Mouse (Mus musculus) kidney, postnatal 0 days (tissue): ENCODE measurements around the gene Kcnk7. TPM values are rescaled to one million over a fixed set of nuclear protein-coding genes. Genes with fewer than 3 reads are reported as not detected.

Source experiments
- ATAC-seq: fragments of 200-750 bp; cut with Nextera tagmentation; replicated peaks from 2 replicates; pipeline ENCODE4 v1.8.0; 2017; ENCODE audit warnings: low read depth, moderate number of reproducible peaks, moderate TSS enrichment, moderate library complexity; ENCODE audit not compliant: low FRiP score
- DNase-seq: peaks from one replicate; pipeline ENCODE4 v3.0.0-alpha.2; 2016; ENCODE audit warnings: low spot score
- H3K27ac ChIP-seq: fragments of 300-500 bp; sonication (generic); 2 replicates; pipeline ENCODE4 v1.5.1; 2014; ENCODE audit warnings: mild to moderate bottlenecking
- H3K27me3 ChIP-seq: fragments of 300-500 bp; sonication (generic); 2 replicates; pipeline ENCODE4 v1.6.1; 2014; ENCODE audit warnings: low read length, mixed read lengths; ENCODE audit not compliant: insufficient read depth
- H3K36me3 ChIP-seq: fragments of 300-500 bp; sonication (generic); 2 replicates; pipeline ENCODE4 v1.6.1; 2014; ENCODE audit warnings: low read length, mixed read lengths; ENCODE audit not compliant: insufficient read depth
- H3K4me1 ChIP-seq: fragments of 300-500 bp; sonication (generic); replicated peaks from 2 replicates; pipeline ENCODE4 v1.6.1; 2014; ENCODE audit warnings: antibody characterized with exemption, low read length, mixed read lengths; ENCODE audit not compliant: insufficient read depth
- H3K4me2 ChIP-seq: fragments of 300-500 bp; sonication (generic); 2 replicates; pipeline ENCODE4 v1.6.1; 2014; ENCODE audit warnings: mild to moderate bottlenecking, low read length, moderate library complexity, mixed read lengths
- H3K4me3 ChIP-seq: fragments of 300-500 bp; sonication (generic); replicated peaks from 2 replicates; pipeline ENCODE4 v1.5.1; 2014; ENCODE audit warnings: low read depth, low read length
- H3K9ac ChIP-seq: fragments of 300-500 bp; sonication (generic); 2 replicates; pipeline ENCODE4 v1.6.1; 2014; ENCODE audit warnings: low read depth, low read length
- H3K9me3 ChIP-seq: fragments of 300-500 bp; sonication (generic); replicated peaks from 2 replicates; pipeline ENCODE4 v1.6.1; 2016; ENCODE audit warnings: low read length, inconsistent platforms, mixed read lengths
- CTCF ChIP-seq: IDR thresholded peaks from 2 replicates; pipeline ENCODE4 v1.5.1; 2016; ENCODE audit warnings: antibody characterized with exemption, low read depth, mild to moderate bottlenecking, moderate library complexity
- WGBS: fragments of 180-500 bp; shearing (Covaris S2); extraction: QIAGEN DNeasy Blood & Tissue Kit; methylation state at CpG from one replicate; pipeline ENCODE4 v1.1.7; 2014; 5-methylcytosine and 5-hydroxymethylcytosine counted together
- polyA plus RNA-seq: library from polyadenylated mRNA; unstranded; fragments of >200 nt; fragmentation: Nextera tagmentation; extraction: Ambion mirVana; gene quantifications from 2 replicates; pipeline ENCODE4 v1.2.1, GENCODE M21; 2015

Kcnk7 gene
- polyA plus RNA-seq, 1 experiment from 2014 or later = 0.32 TPM

DNA sequence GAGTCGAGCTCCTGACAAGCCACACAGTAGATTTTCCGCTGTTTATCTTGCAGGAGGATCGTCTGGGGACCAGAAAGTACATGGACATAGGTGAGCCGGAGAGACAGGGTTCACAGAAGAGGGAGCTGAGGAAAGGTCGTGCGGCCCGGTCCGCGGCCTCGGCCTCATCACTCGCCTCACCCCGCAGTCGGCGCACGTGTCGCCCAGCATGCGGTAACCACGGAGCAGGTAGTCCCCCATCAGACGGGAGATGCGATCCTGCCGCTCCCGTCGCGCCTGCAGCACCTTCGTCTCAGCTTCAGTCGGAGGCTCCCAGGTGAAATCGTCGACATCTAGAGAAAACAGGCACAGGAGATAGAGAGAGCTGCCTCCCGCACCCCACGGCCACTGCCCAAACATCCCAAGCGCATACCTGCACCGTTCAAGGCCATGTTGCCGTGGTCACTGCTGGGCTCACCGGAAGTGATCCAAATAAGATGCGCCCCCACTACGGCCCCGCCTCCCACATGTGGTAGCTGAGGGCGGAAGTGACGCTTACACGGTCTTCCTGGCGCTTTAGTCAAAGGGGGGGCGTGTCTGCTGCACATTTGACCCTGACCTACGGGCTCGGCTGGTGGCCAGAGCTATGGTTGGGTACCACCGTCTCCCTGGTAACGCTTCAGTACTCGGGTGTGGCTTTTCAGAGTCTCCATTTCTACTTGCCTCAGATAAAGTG, 27.3 kb downstream of the Kcnk7 start:
- Histone ChIP-seq H3K4me1 (peaks cover 33% of the 10 kb centered on the region), H3K4me3 (peak overlapping the region; percentile 66), H3K36me3 (no peaks in the 10 kb centered on the region), H3K4me2 (peak overlapping the region; percentile 95), H3K9ac (peak overlapping the region; percentile 69), H3K27ac (no peak overlapping the region), H3K9me3 (no peaks in the 10 kb centered on the region), H3K27me3 (no peaks in the 10 kb centered on the region)
- ATAC-seq = peak; percentile 87
- TF ChIP-seq CTCF = no peak
- under 1% methylated on average over 47 of the region's 47 CpGs for WGBS
- peak; percentile 98 for DNase-seq

- no peak for TF ChIP-seq CTCF
- Histone ChIP-seq H3K9me3 (no peaks in the 10 kb centered on the region), H3K27me3 (no peaks in the 10 kb centered on the region), H3K4me1 (peaks cover 14% of the 10 kb centered on the region), H3K4me3 (no peak overlapping the region), H3K4me2 (no peak overlapping the region), H3K36me3 (no peaks in the 10 kb centered on the region), H3K9ac (no peak overlapping the region), H3K27ac (no peak overlapping the region)
- ATAC-seq (no peak), DNase-seq (no peak)
- WGBS = 86% methylated on average over 9 of the region's 9 CpGs
These were observed 30.2 kb downstream of the Kcnk7 start for GRCm38 (mm10) chr19:5734325-5734724.

GRCm38 (mm10) chr19:5739446-5739845, 35.3 kb downstream of the Kcnk7 start:
- no peak for TF ChIP-seq CTCF
- WGBS = 61% methylated on average over 2 of the region's 2 CpGs

GRCm38 (mm10) chr19:5740320-5741317, 36.5 kb downstream of the Kcnk7 start, which contains the start of gene Ltbp3:
Gene Ltbp3 (plus strand): TSS chr19:5740904.
- peak within 1 kb of the TSS; percentile 84 for H3K27ac ChIP-seq
- H3K4me1 ChIP-seq = peaks cover 30% of the 10 kb centered on the region
- no peaks in the 10 kb centered on the region for H3K9me3 ChIP-seq
- peak within 1 kb of the TSS; percentile 82 for H3K9ac ChIP-seq
- H3K4me3 ChIP-seq = peak within 1 kb of the TSS; percentile 64
- WGBS = 25% methylated on average over 13 of the region's 14 CpGs
- peak within 1 kb of the TSS; percentile 96 for H3K4me2 ChIP-seq
- ATAC-seq (no peak), DNase-seq (peak; percentile 55)
- TF ChIP-seq CTCF = no peak
- H3K36me3 ChIP-seq = no peaks in the 10 kb centered on the region
- H3K27me3 ChIP-seq = no peaks in the 10 kb centered on the region

More at GRCm38 (mm10) chr19:5739446-5739845, 35.3 kb downstream of the Kcnk7 start:
- Histone ChIP-seq H3K36me3 (no peaks in the 10 kb centered on the region), H3K4me2 (no peak overlapping the region), H3K4me3 (no peak overlapping the region), H3K27ac (0 out of 2 replicates have a peak overlapping the region, but pooled peaks have one; percentile 84), H3K27me3 (no peaks in the 10 kb centered on the region), H3K9ac (no peak overlapping the region), H3K4me1 (peaks cover 24% of the 10 kb centered on the region), H3K9me3 (no peaks in the 10 kb centered on the region)
- ATAC-seq (no peak), DNase-seq (no peak)

DNA sequence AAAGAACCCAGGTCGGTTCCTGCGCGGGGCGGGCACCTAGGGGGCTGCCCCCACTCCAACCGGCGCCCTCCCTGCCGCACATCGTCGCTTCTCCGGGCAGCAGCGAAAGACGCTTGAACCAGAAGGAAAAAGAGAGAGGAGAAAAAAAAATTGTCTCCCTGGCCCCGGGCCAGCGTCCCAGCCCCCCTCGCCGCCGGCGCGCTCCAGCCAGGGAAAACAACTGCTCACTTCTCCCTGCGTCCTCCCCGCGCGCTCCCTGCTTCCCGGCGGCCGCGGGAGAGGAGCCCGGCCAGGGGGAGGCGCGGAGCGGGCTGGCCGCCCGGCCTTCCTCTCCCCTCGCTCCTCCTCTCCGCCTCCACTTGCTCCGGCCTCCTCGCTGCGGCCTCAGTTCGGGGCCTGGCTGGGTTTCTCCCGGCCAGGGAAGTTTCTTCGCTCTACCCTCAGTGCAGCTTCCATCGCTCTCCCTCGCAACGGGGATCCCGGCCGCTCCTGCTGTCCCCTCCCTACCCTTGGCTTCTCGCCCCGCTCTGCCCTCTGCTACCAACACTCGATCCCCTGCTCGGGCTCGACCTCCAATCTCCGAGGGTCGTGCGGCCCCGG, 37.6 kb downstream of the Kcnk7 start:
- peak overlapping the region; percentile 64 for H3K4me3 ChIP-seq
- H3K36me3 ChIP-seq = no peaks in the 10 kb centered on the region
- H3K9ac ChIP-seq = peak overlapping the region; percentile 82
- WGBS = under 1% methylated on average over 49 of the region's 55 CpGs
- no peak for TF ChIP-seq CTCF
- DNase-seq = peak; percentile 90
- peaks cover 36% of the 10 kb centered on the region for H3K4me1 ChIP-seq
- peak overlapping the region; percentile 84 for H3K27ac ChIP-seq
- H3K4me2 ChIP-seq = peak overlapping the region; percentile 96
- no peaks in the 10 kb centered on the region for H3K27me3 ChIP-seq
- peak; percentile 30; the same call in 1 of the 2 replicates for ATAC-seq
- H3K9me3 ChIP-seq = no peaks in the 10 kb centered on the region

GRCm38 (mm10) chr19:5742241-5742641, 38.1 kb downstream of the Kcnk7 start:
- ATAC-seq = 0 out of 2 replicates have a peak, but pooled peaks have one; percentile 1
- H3K4me2 ChIP-seq = peak overlapping the region; percentile 96
- H3K27me3 ChIP-seq = no peaks in the 10 kb centered on the region
- no peak for TF ChIP-seq CTCF
- H3K36me3 ChIP-seq = no peaks in the 10 kb centered on the region
- WGBS = 3% methylated on average over 32 of the region's 32 CpGs
- peak; percentile 36 for DNase-seq
- H3K4me1 ChIP-seq = peaks cover 36% of the 10 kb centered on the region
- H3K9me3 ChIP-seq = no peaks in the 10 kb centered on the region
- H3K27ac ChIP-seq = peak overlapping the region; percentile 84
- H3K9ac ChIP-seq = peak overlapping the region; percentile 82
- H3K4me3 ChIP-seq = peak overlapping the region; percentile 64
